Mouse (Mus musculus) common myeloid progenitor, adult 5-6 weeks (primary cell): ENCODE measurements at regions not wholly inside any gene's neighbourhood (a gene's known extent, or its start where the extent isn't known, plus 50 kb on each side); places are given as distances from the start of the nearest gene placed in this dataset.

ENCODE experiments used
- ATAC-seq: replicated peaks from 2 replicates; pipeline ENCODE4 v1.8.0; 2016; ENCODE audit warnings: low read depth, mild to moderate bottlenecking, moderate TSS enrichment, inconsistent platforms; ENCODE audit not compliant: poor library complexity, severe bottlenecking

- peak; percentile 39; the same call in 1 of the 2 replicates for ATAC-seq
These were observed 179.8 kb downstream of the Samd5 start for GRCm38 (mm10) chr10:9495143-9495651.

GRCm38 (mm10) chr10:9490416-9490815 is 184.6 kb downstream of the Samd5 start:
- ATAC-seq, result no peak

- ATAC-seq, result no peak
These were observed 212.6 kb downstream of the Samd5 start for GRCm38 (mm10) chr10:9462361-9462760.

GRCm38 (mm10) chr10:9459145-9459544 is 215.9 kb downstream of the Samd5 start:
- ATAC-seq, result no peak

GRCm38 (mm10) chr10:9458466-9458865 is 216.5 kb downstream of the Samd5 start:
- no peak for ATAC-seq

- no peak for ATAC-seq
These were observed 217.8 kb downstream of the Samd5 start for GRCm38 (mm10) chr10:9457222-9457621.

- ATAC-seq, result no peak
These were observed 235.9 kb downstream of the Samd5 start for GRCm38 (mm10) chr10:9439072-9439471.

- ATAC-seq, result no peak
These were observed 236.6 kb downstream of the Samd5 start for GRCm38 (mm10) chr10:9438366-9438765.

- ATAC-seq, result no peak
These were observed 245.9 kb downstream of the Samd5 start for GRCm38 (mm10) chr10:9429085-9429484.

GRCm38 (mm10) chr10:9420741-9421140 is 254.3 kb downstream of the Samd5 start:
- ATAC-seq, result no peak

GRCm38 (mm10) chr10:9416685-9417084 is 258.3 kb downstream of the Samd5 start:
- ATAC-seq, result no peak

- no peak for ATAC-seq
These were observed 268.9 kb downstream of the Samd5 start for GRCm38 (mm10) chr10:9406101-9406500.

GRCm38 (mm10) chr10:9405417-9405816 is 269.6 kb downstream of the Samd5 start:
- ATAC-seq, result no peak

- ATAC-seq, result no peak
These were observed 270.0 kb downstream of the Samd5 start for GRCm38 (mm10) chr10:9404963-9405362.

- ATAC-seq, result no peak
These were observed 273.9 kb downstream of the Samd5 start for GRCm38 (mm10) chr10:9400911-9401617.

GRCm38 (mm10) chr10:9377440-9378101 is 297.4 kb downstream of the Samd5 start:
- no peak for ATAC-seq

GRCm38 (mm10) chr10:9362306-9362865 is 312.6 kb downstream of the Samd5 start:
- ATAC-seq, result no peak

GRCm38 (mm10) chr10:9338207-9338801 is 336.7 kb downstream of the Samd5 start:
- no peak for ATAC-seq

GRCm38 (mm10) chr10:9334245-9334845 is 340.7 kb downstream of the Samd5 start:
- ATAC-seq, result no peak

- no peak for ATAC-seq
These were observed 343.3 kb downstream of the Samd5 start for GRCm38 (mm10) chr10:9331694-9332093.
